Mouse (Mus musculus) naive thymus-derived CD4-positive, alpha-beta T cell, adult 2 months (primary cell): ENCODE measurements around the gene Dkk3.
A peak's percentile ranks its signal among the peaks of the same experiment; 100 is the strongest.

Source experiments
- DNase-seq: peaks from one replicate; pipeline ENCODE4 v3.0.0-alpha.2; 2011; ENCODE audit warnings: low read depth

Dkk3 gene

DNA sequence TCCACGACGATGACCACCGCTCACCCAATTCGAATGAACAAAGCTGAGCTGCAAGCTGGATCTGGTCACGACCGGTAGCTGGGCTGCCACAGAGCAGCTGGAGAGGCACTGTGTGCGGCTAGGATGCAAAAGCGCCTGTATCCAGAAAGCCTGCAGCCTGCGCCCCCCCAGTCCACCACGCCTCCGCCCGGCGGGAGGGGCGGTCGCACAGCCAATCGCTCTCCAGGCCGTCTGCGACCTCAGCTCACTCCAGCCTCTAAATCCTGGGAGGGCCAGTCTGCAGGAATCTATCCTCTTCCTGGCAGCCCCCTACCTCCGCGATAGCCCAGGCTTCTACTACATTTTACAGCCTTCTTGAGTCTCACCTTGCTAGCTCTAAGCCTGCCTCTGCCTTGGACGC, at the start of gene Dkk3:
Dkk3 (minus strand) TSS at position 116 of the 400 bp plus-strand sequence.
- no peak for DNase-seq

DNA sequence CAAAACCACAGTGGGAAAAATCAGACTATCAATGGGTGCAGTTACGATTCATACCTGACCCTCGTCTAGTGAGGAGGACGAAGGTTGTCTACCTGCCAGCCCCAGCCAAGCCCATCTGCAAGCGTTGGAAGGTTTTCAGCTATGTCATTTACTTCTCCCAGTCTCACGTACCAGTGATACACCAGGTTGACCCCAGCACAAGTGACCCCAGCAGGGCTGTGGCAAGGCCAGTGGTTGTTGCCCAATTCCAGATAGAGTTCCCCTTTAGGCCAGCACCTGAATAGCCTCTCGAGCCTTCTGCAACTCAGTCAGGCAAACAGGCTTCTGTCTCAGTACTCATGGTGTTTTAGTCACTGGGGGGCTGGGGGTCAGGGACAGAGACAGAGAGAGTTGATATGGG, 48.9 kb upstream of the Dkk3 start:
- DNase-seq: no peak

DNA sequence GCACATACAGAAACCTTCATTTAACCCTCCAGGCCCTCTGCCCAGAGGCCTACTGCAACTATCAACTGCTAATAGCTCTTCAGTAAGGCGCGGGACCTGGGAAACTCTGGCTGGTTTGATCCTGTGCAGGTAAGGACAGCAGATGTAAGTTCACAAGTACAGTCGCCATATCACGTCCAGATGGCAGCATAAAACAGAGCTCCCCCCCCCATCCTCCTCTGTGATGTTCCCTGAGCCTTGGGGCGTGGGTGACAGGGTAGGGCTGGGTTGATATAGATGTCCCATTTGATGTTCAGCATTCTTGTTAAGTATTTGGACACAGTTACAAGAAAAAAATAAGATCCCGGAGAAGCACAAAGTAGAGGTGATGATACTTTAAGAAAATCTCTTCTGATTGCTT, 46.7 kb upstream of the Dkk3 start:
- no peak for DNase-seq

- DNase-seq: no peak
Measured at GRCm38 (mm10) chr7:112204380-112204963, 45.6 kb upstream of the Dkk3 start.

- DNase-seq: no peak
Measured at GRCm38 (mm10) chr7:112203937-112204336, 45.1 kb upstream of the Dkk3 start.

DNA sequence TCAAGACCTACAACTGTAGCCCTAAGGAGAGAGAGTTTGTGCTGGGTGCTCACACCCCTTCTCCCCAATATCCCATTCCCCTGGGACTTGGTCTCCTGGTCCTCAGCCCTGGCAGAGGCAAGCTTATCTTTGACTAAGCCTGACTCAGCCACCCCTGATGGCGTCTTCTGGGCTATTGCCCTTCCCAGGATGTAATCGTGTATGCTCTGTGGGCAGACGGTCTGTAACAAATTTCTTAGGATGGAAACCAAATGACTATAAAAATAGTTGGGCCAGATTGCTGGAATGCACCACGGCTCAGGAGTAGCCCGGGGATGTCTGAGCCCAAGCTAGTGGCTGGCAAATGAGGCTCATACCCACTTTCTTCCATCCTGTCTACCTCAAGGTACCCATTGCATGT, 44.0 kb upstream of the Dkk3 start:
- no peak for DNase-seq

DNA sequence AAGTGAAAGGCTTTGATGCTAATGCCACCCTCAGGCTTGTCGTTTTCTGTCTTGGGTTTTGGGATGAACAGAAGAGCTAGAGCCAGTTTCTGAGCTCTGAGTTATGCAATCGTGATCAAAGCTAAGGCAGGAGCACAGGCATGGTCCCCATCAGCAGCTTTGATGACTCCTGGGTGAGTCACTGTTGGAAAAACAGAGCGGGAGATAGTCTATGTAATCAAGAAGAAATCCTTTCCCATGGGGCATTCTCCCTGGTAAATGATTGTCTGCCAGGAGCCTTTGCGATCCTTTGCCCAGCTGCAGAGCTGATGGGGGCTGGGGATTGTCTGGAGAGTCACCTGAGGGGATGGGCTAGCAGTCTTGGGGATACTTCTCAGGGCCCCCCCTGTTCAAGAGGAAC, 43.3 kb upstream of the Dkk3 start:
- no peak for DNase-seq

DNA sequence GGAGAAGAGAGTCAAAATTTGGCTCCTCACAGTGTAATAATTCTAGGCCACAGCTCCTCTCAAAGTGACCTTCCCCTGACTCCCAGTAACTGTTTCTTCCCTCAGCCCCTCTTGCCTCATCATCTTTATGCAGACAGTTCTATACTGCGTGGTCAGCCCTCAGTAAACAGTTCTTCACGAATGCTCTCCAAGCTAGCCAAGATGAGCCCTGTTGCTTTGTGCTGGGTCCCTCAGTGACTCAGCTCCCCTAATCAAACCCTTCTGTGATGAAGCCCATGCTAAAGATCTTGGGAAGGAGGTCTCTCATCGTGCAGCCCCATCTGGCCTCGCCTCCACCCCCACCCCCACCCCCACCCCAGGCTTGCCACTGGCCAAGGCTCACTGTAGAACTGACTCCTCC, 41.9 kb upstream of the Dkk3 start:
- no peak for DNase-seq

DNA sequence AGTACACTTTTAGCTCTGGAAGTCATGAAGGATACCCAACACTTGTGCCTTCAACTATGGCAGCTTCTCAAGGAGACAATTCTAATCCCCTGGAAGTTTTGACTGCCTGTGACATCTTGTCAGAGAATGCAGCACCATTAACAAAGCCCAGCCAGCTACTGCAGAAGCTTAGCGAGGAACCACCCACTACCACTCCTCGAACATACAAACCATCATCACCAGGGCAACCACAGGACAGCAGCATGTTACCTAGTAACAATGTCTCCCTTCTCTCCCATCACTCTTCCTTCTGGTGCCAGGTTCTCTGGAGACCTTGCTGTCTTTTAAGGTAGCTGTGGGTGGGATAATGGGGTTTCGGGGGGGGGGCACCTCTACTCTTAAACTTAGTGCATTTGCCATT, 40.5 kb upstream of the Dkk3 start:
- no peak for DNase-seq

DNA sequence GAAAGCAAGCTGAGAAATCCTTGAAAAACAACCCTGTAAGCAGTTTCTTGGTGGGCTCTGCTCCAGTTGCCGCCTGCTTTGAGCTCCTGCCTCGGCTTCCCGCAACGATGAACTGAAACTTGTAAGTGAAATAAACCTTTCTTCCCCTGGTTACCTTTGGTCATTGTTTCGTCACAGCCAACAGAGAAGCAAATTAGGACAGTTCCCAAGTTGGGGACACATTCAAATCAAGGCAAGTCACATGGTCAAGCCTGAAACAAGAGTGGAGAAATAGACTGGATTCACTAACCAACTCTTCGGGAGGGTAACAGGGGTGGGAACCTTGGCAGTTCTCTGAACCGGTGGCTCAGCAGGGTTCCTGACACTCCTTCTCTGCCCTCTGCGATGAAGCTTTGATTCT, 38.6 kb upstream of the Dkk3 start:
- DNase-seq: no peak

- DNase-seq: no peak
Measured at GRCm38 (mm10) chr7:112194286-112194685, 35.4 kb upstream of the Dkk3 start.

DNA sequence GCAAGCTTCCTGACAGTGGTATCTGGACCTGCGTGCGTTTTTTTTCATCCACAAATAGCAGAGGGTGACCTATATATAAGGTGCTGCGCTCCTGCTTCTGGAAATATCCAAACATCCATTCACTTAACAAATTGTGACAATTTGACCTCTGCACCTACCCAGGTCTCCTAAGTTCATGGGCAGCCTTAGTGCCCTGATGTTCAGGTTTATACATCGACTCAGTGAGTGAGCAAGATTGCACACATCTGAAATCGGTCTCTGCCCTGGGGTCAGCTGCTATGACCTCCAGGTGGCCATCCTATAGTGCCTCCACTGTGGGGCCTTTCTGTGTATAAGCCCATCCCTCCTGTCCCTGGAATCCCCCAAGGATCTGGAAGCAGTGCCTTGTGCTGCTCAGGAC, 33.9 kb upstream of the Dkk3 start:
- DNase-seq: no peak

DNA sequence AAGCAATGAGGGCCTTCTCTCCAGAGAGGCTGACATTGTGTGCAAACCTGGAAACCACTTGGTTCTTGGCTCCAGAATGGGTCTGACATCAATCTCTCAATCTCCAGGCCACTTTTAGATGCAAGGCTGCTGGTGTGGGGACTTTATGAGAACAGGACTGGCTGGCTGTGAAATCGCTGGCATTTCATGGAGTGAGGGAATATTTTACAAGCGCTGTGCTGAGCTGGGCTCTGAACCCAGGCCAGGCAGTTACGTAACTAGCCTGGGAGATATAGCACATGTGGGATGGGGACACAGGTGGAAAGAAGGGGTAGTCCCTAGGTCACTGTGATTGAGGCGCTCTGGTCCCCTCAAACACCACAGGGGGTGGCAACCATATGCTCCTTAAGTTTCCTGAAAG, 33.4 kb upstream of the Dkk3 start:
- no peak for DNase-seq

- no peak for DNase-seq
Measured at GRCm38 (mm10) chr7:112187536-112188459, 28.9 kb upstream of the Dkk3 start.

DNA sequence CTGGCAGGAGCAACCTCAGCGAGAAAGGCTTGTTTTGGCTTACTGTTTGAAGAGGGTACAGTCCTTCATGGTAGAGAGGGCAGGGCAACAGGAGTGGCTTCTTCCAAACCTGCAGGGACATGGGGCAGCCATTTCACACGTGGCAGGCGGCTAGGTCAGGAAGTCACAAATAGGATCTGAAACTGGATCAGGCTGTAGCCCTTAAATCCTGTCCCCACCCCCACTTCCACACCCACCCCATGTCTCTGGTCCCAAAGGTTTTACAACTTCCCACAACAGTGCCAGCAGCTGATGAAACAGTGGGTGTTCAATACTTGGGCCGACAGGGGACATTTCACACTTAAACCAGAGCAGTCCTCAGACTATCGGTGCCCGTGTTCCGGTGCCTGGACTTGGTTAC, 28.0 kb upstream of the Dkk3 start:
- DNase-seq: no peak

DNA sequence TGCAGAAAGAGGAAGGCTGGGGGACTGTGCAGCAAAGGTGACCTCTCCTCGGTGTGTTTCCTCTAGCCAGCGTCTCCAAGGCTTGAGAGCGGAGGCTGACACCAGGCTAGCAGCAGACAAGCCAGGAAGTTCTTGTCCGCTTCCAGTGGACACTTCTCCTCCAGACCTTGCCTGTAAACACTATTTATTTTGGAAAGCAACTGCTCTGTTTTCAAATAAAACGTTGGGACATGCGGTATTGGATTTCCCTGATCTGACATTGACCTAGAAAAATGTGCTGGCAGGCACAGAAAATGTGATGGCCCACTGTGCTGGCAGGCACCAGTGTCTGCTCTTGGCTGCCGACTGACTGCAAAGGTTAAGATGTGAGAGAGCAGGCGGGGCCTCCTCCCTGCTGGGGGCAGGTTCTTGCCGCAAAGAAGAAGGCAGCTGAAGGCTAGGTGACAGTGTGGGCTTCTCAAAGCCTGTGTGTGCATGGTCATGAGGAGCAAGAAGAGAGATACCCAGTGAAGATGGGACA, 26.4 kb upstream of the Dkk3 start:
- no peak for DNase-seq

DNA sequence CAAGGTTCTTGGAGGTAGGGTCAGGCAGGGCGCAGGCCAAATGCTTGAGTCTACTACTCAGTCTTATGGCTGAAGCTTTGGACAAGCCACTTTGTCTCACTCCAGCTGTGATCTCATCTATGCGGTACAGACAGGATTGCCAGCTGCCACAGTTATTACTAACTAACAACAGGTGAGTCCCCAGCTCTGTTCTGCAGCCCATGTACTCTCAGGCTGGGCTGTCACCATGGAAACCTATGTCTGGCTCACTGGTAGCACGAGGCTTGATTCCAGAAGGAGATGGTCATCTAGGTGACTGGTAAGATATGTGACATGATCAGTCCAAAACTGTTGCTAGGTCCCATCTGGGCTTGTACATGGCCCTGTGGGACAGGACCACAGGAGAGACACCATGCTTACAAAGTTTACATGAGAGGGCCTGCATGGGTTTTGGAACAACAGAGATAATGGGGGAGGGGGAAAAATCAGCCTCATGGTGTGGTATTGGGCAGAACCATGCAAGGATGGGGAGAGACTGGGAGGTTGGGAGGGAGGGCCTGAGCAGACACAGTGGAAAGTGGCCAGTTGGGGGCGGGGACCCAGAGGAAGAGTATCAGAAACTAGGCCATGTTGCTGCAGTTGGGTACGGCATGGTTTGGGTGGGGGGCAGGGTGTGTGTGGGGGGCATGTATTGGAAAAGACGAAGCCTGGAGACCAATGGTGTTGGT, 25.8 kb upstream of the Dkk3 start:
- no peak for DNase-seq

DNA sequence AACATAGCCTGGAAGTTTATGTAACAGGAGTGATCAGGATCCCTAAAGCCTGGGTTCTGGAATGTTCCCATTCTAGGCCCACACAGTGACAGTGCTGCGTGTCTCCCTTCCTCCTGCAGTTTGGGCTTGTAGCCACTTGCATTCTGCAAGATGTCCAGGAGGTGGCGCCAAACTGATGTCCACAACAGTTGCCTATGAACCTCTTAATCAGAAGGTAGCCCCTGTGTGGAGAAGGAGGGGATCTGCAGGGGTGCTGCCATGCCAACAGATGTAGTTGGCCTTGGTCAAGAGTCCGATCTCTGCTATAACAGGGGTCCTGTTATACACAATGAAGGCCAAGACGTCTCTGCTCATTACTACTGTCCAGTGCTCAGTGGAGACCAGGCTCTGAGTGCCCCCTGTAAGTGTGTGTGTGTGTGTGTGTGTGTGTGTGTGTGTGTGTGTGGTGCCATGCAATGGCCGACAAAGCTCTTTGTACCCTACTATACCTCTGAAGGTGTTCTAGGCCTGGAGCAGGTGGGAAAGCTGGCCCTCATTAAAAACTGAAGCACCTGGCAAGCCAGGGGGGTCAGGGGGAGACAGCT, 24.5 kb upstream of the Dkk3 start:
- peak; percentile 86 for DNase-seq

DNA sequence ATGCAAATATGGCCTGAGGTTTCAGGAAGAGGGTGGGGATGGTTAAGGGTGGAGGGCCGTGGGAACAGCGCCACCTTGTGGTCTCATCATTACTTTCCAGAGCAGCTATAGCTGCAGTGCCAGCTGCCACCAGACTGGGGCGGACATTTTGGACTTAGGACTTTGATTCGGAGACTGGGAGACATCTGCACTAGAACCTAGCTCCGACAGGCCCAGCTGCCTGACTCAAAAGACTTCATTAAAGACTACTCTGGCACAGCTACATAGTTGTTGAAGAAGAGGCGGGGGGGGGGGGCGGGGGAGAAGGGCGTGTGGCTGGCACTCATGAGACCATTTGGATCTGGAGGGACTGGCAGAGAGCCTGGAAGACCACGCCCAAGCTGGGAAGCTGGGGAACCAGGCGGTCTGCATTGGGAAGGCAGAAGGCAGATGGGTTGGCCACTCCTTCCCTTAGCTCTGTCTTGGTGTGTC, 21.4 kb upstream of the Dkk3 start:
- peak; percentile 81 for DNase-seq

DNA sequence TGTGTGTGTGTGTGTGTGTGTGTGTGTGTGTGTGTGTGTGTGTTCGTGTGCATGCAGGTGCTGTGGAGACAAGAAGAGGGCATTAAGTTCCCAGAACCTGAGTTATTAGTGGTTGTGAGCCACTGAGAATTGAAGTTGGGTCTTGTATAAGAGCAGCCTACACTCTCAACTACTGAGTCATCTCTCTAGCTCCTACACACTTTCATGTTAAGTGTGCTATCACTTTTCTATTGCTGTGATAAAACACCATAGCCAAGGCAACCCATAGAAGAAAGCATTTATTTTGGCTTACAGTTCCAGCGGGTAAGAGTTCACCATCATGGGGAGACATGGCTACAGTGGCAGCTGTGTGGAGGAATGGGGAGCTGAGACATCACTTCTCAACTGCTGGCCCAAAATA, 17.8 kb upstream of the Dkk3 start:
- DNase-seq: no peak

DNA sequence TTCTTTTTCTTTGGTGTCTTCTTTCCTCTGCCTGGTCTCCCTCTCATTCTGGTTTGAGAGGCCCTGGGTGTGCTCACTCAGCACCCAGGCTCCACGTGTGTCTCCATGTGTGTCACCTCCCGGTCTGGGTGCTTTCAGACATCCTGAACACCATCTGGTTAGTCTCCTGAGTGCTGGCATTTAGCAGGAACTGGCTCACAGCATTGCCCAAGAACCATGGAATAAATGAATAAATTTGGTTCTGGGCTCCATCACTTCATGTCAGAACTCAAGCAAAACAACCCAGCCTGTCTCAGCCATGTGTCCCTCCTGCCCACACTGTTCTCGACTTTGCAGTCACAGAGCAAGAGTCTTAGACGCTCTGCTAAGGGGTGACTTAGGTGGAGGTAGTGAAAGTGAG, 13.8 kb upstream of the Dkk3 start:
- DNase-seq: no peak

DNA sequence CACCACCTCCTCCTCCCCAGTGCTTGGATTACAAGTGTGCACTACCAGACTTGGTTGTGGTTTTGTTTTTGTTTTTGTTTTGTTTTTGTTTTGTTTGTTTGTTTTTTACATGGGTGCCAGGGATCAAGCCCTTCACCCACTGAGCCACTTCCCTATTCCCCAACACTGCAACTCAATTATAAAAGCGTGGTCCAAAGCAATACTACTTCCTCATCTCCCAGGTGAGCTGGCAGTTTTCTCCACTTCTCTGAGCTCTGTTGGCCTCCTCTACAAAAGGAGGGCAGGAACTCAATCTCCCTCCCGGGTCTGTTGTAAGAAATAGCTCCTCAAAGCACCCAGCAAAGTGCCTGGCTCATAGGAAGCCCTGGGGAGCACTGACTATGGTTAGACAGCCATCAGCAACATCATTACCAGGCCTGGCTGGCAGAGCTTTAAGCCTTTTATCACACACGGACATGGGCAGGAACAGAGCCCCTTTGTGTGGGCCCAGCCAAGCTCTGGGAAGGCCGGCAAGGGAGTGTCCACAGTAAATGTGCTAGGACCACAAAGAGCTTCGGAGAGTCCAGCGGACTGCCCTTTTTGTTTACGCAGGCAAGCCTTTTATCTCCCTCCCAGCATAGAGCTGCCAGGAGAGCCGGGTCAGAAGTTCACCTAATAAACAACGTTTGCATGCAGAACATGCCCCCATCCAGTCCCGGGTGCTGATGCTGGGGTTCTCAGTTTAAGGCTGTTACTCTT, 11.3 kb upstream of the Dkk3 start:
- no peak for DNase-seq
